Mouse (Mus musculus) megakaryocyte, embryonic 14.5 days (primary cell): Measurements from ENCODE around the gene Rhobtb3.
"Not testable (repeated sequence)": the region's sequence is repeated elsewhere in the genome, so short reads cannot be mapped to it uniquely, and the experiment has no call there.

Experiments used
- FLI1 ChIP-seq: IDR thresholded peaks from 2 replicates; pipeline ENCODE4 v1.6.1; 2012; ENCODE audit warnings: low read length, inconsistent platforms, mixed read lengths
- GATA1 ChIP-seq: IDR thresholded peaks from 3 replicates; pipeline ENCODE4 v1.6.1; 2012; ENCODE audit warnings: mixed read lengths, low read length, inconsistent platforms, borderline replicate concordance

DNA sequence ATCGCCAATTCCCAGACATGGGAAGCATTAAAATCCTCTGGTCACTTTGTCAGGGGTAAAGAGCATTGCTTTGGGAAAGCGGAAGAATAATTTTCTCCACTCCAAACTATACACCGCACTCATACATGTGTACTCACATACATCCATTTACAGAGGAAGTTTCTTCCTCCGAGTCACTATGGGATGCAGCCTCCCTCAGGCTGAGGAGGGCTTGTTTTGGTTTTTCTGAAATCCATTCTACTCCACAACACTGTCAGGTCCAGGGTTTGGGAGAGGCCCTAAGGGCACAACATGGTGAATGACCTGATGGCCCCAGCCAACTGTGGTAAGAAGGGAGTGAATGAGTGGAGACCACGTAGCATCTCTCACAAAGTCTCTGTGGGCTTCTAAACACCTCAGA is 14.7 kb downstream of the Rhobtb3 start:
- not testable (repeated sequence) for TF ChIP-seq GATA1, FLI1
